Mouse (Mus musculus): Measurements from ENCODE around the gene Asb5. TPM values are rescaled to one million over a fixed set of nuclear protein-coding genes. Genes with fewer than 3 reads are reported as not detected.

The Asb5 gene
- total RNA-seq (2012; rRNA removed), result 0.27 TPM in 1 of 2 replicates, not detected in the other
- 1 to 10 TPM in 1 of 2 experiments, not detected in 1; 1.4 TPM for polyA plus RNA-seq (2012; ENCODE audit: insufficient read depth in 1 of 2, insufficient read length in 2 of 2, low read depth in 1 of 2, low replicate concordance in 2 of 2, missing spikeins in 1 of 2)

GRCm38 (mm10) chr8:54529382-54530296 lies at the start of gene Asb5, which contains the start of gene Spcs3:
Asb5 (plus strand) TSS chr8:54529580.
Spcs3 (minus strand) TSS chr8:54529998.
- Histone ChIP-seq H3K9ac (ENCODE audit: control insufficient read depth, low read depth, low read length, poor library complexity, severe bottlenecking) (peak within 1 kb of the TSS; percentile 97), H3K4me3 (ENCODE audit: control insufficient read depth in 1 of 2, insufficient read depth in 1 of 2, low read depth in 2 of 2, low read length in 2 of 2) (peak within 1 kb of the TSS; percentile 87 to 93), H3K4me1 (ENCODE audit: control insufficient read depth in 1 of 2, insufficient read depth in 2 of 2, low read length in 2 of 2) (peaks cover 2 to 10% of the 10 kb centered on the region in 2 experiments; a peak in 3 of 4 replicates), H3K36me3 (ENCODE audit: control insufficient read depth in 1 of 2, insufficient read depth in 2 of 2, low read length in 2 of 2) (peaks cover 16 to 25% of the 10 kb centered on the region in 2 experiments), H3K27ac (ENCODE audit: control insufficient read depth, low read depth, low read length) (peak within 1 kb of the TSS; percentile 90), H3K27me3 (ENCODE audit: control insufficient read depth in 1 of 2, insufficient read depth in 2 of 2, low read length in 2 of 2) (no peaks in the 10 kb centered on the region), H3K79me2 (ENCODE audit: control insufficient read depth, insufficient read depth, low read length, poor library complexity) (peaks cover 23% of the 10 kb centered on the region), H3K9me3 (replicated peaks; ENCODE audit: insufficient read depth, low read length) (no peaks in the 10 kb centered on the region)
- peak; percentile 95 for DNase-seq (ENCODE audit: low read depth, low spot score)
- 0 out of 2 replicates have a peak, but pooled peaks have one; percentile 37 for TF ChIP-seq MAX (IDR thresholded peaks at IDR 0.05; ENCODE audit: low read length)
- no peak for TF ChIP-seq ETS1 (IDR thresholded peaks at IDR 0.05; ENCODE audit: low read depth, low read length)
- peak; percentile 55; the same call in 1 of the 2 replicates for TF ChIP-seq USF1 (IDR thresholded peaks at IDR 0.05; ENCODE audit: low read depth, low read length)
- peak; percentile 68; the same call in 1 of the 2 replicates for TF ChIP-seq TBP (IDR thresholded peaks at IDR 0.05; ENCODE audit: low read depth, low read length)
- no peak for TF ChIP-seq SIN3A (IDR thresholded peaks at IDR 0.05; ENCODE audit: low read length)
- peak; percentile 65 for TF ChIP-seq HCFC1 (IDR thresholded peaks at IDR 0.05; ENCODE audit: low read depth, low read length)
- peak; percentile 81 for TF ChIP-seq MXI1 (IDR thresholded peaks at IDR 0.05; ENCODE audit: low read depth, low read length)
- TF ChIP-seq POLR2AphosphoS2 (IDR thresholded peaks at IDR 0.05; ENCODE audit: low read length), result peak; percentile 45; the same call in 1 of the 2 replicates
- peak; percentile 48 for TF ChIP-seq TCF12 (IDR thresholded peaks at IDR 0.05; ENCODE audit: low read depth, low read length)
- TF ChIP-seq MAFK (IDR thresholded peaks at IDR 0.05; ENCODE audit: borderline replicate concordance, low read depth, low read length), result no peak
- peak; percentile 56 for TF ChIP-seq NRF1 (IDR thresholded peaks at IDR 0.05; ENCODE audit: insufficient read depth, low read depth, low read length, poor library complexity, severe bottlenecking)
- peak in 1 of 2 experiments; percentile 26; a peak in 2 of 4 replicates for TF ChIP-seq EP300 (IDR thresholded peaks at IDR 0.05; ENCODE audit: low read depth in 1 of 2, low read length in 2 of 2)
- TF ChIP-seq RAD21 (IDR thresholded peaks at IDR 0.05; ENCODE audit: low read depth, low read length), result no peak
- no peak for TF ChIP-seq ZNF384 (IDR thresholded peaks at IDR 0.05; ENCODE audit: low read depth, low read length)
- peak; percentile 78 for TF ChIP-seq ZMIZ1 (IDR thresholded peaks at IDR 0.05; ENCODE audit: low read depth, low read length)
- TF ChIP-seq NELFE (IDR thresholded peaks at IDR 0.05; ENCODE audit: low read depth, low read length), result peak; percentile 54
- TF ChIP-seq CHD1 (IDR thresholded peaks at IDR 0.05; ENCODE audit: low read depth, low read length), result no peak
- TF ChIP-seq POLR2A (IDR thresholded peaks at IDR 0.05; ENCODE audit: control insufficient read depth in 1 of 2, insufficient read depth in 1 of 2, low read depth in 1 of 2, low read length in 2 of 2, poor library complexity in 1 of 2), result peak; percentile 34 to 81; a peak in 2 of 4 replicates
- peak; percentile 53; the same call in 1 of the 2 replicates for TF ChIP-seq MAZ (IDR thresholded peaks at IDR 0.05; ENCODE audit: low read depth, low read length)
- TF ChIP-seq MYC (IDR thresholded peaks at IDR 0.05; ENCODE audit: low read depth, low read length), result peak; percentile 64; the same call in 1 of the 2 replicates
- no peak for TF ChIP-seq ZKSCAN1 (IDR thresholded peaks at IDR 0.05; ENCODE audit: low read depth, low read length)
- TF ChIP-seq USF2 (IDR thresholded peaks at IDR 0.05; ENCODE audit: borderline replicate concordance in 1 of 2, insufficient read depth in 1 of 2, low read depth in 1 of 2, low read length in 2 of 2), result no peak
- TF ChIP-seq ELF1 (IDR thresholded peaks at IDR 0.05; ENCODE audit: low read depth, low read length), result peak; percentile 74
